Mouse (Mus musculus) liver, adult 2 months (tissue): ENCODE measurements around the gene Itgae. TPM values are rescaled to one million over a fixed set of nuclear protein-coding genes. Genes with fewer than 3 reads are reported as not detected.
A peak's percentile ranks its signal among the peaks of the same experiment; 100 is the strongest.

Experiments
- DNase-seq: peaks from one replicate; pipeline ENCODE4 v3.0.0-alpha.2; 2011; ENCODE audit warnings: low read depth, low spot score; ENCODE audit errors: extremely low read depth
- H3K27ac ChIP-seq: fragments of 200-500 bp; replicated peaks from 2 replicates; pipeline ENCODE4 v1.5.1; 2012; ENCODE audit warnings: low read depth, mild to moderate bottlenecking, control low read depth, inconsistent platforms, low read length; ENCODE audit not compliant: insufficient read depth
- H3K27me3 ChIP-seq: fragments of 200-500 bp; 2 replicates; pipeline ENCODE4 v1.6.1; 2012; ENCODE audit warnings: mild to moderate bottlenecking, moderate library complexity, low read length, inconsistent platforms; ENCODE audit not compliant: control insufficient read depth, insufficient read depth
- H3K36me3 ChIP-seq: fragments of 200-500 bp; 2 replicates; pipeline ENCODE4 v1.6.1; 2012; ENCODE audit warnings: low read length, inconsistent platforms; ENCODE audit not compliant: control insufficient read depth, insufficient read depth
- H3K4me1 ChIP-seq: fragments of 200-500 bp; 2 replicates; pipeline ENCODE4 v1.6.1; 2011; ENCODE audit warnings: low read length; ENCODE audit not compliant: control insufficient read depth, insufficient read depth
- H3K4me3 ChIP-seq: fragments of 200-500 bp; 2 replicates; pipeline ENCODE4 v1.5.1; 2011; ENCODE audit warnings: low read depth, mild to moderate bottlenecking, control low read depth, low read length, moderate library complexity; ENCODE audit not compliant: insufficient read depth
- H3K79me2 ChIP-seq: fragments of 200-500 bp; 2 replicates; pipeline ENCODE4 v1.6.1; 2012; ENCODE audit warnings: inconsistent platforms, mild to moderate bottlenecking, low read length, moderate library complexity; ENCODE audit not compliant: control insufficient read depth, insufficient read depth
- H3K9ac ChIP-seq: fragments of 200-500 bp; 2 replicates; pipeline ENCODE4 v1.6.1; 2012; ENCODE audit warnings: low read depth, mild to moderate bottlenecking, control low read depth, inconsistent platforms, low read length
- CTCF ChIP-seq: fragments of 200-500 bp; IDR thresholded peaks from 2 replicates; pipeline ENCODE4 v1.5.1; 2011; ENCODE audit warnings: low read depth, low read length, control low read depth
- POLR2A ChIP-seq: fragments of 200-500 bp; IDR thresholded peaks from 2 replicates; pipeline ENCODE4 v1.6.1; 2011; ENCODE audit warnings: low read length, control low read depth; ENCODE audit not compliant: insufficient read depth; ENCODE audit errors: extremely low read depth
- WGBS: fragments of 180-500 bp; shearing (Covaris S2); methylation state at CpG from one replicate; pipeline ENCODE4 v1.1.7; 2018; 5-methylcytosine and 5-hydroxymethylcytosine counted together
- polyA plus RNA-seq: library from polyadenylated mRNA; depleted of rRNA; stranded (reverse); fragments of >200 nt; gene quantifications from 2 replicates; pipeline ENCODE4 v1.2.3, GENCODE M21; 2012
- total RNA-seq: library from RNA; depleted of rRNA; stranded (reverse); fragments of >200 nt; gene quantifications from 2 replicates; pipeline ENCODE4 v1.2.3, GENCODE M21; 2014

The Itgae gene
- total and polyA plus RNA-seq, 2 experiments, result 0.17 to 0.18 TPM

DNA sequence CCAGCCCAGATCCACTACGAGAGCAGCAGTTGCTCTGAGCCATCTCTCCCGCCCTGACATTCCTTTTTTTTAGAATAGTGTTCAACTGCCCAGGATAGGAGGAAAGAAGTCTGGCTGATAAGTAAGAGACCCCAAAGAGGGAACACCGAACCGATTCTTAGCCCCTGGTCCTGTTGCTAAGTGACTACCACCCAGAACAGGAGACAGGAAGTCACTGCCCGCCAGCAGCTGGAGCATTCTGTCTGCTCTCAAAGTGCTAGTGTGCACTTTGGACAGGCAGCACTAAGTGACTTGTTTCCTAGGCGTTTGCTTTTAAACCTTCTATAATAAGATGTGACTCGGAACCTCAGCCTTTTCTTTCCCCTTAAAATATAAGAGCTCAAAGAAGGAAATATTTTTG lies 5.0 kb upstream of the Itgae start:
- Histone ChIP-seq H3K27me3 (no peaks in the 10 kb centered on the region), H3K9ac (no peak overlapping the region), H3K4me1 (peaks cover 15% of the 10 kb centered on the region), H3K79me2 (no peaks in the 10 kb centered on the region), H3K27ac (peak overlapping the region; percentile 19), H3K4me3 (no peak overlapping the region), H3K36me3 (peaks cover 3% of the 10 kb centered on the region; the same call in 1 of the 2 replicates)
- TF ChIP-seq POLR2A, result no peak
- TF ChIP-seq CTCF, result no peak
- peak; percentile 41 for DNase-seq
- 25% methylated on average over 7 of the region's 7 CpGs for WGBS

DNA sequence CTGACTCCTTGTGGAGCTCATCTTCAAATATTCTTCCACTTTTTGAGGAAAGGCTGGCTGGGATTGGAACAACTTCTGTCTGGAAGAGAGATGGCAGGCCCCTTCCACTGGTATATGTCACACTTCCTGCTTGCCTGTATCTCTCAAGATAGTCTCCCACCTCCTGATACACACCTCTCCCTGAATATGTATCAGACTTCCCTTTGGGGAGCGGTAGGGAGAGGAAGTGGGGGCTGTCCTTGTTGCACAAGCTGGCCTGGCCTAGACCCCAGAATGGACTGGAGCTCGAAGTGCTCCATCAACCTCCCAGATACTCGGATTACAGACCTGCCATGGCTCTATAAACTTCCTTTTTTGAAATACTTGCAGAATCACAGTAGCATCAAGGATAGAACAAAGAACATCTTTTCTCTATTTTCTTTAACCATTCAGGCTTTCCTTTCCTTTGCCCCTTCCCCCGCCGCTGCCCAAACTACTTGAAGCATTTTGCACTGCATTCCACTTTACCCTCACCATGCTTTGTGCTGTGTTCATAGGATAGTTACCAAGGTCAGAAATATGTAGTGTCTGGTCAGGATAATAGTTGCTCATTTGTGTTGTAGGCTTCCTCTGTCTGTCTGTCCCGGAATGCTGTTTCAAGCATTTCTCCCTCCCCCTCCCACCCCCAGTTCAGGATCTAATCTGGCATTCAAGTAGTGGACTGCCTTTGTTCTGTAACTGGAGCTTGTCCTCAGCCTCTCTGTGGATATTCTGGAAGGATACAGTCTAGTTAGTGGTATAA lies 2.5 kb upstream of the Itgae start:
- 82% methylated on average over 6 of the region's 6 CpGs for WGBS
- TF ChIP-seq POLR2A (no peak), CTCF (no peak)
- H3K27me3 ChIP-seq, result no peaks in the 10 kb centered on the region

DNA sequence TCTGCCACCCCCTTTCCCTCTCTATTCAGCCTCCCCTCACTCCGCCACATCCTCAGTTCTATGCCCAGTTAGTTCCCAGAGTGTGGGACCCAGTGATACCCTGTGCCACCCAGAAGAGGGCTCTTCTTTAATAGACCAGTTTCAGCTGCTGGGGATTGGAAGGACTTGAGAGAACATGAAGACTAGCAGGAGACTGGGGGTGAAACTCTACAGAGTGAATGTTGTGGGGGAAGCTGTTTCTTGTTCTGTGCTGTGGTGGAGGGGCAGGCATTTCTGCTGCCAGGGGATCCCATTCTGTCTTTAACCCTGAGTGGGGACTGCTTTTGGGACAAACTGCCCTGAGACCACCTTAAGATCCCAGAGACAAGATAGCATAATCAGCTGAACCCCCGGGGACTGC lies 443 bp downstream of the Itgae start:
- Histone ChIP-seq H3K4me3 (no peak overlapping the region), H3K79me2 (no peaks in the 10 kb centered on the region), H3K27ac (no peak overlapping the region), H3K27me3 (no peaks in the 10 kb centered on the region), H3K4me1 (no peaks in the 10 kb centered on the region; the same call in 1 of the 2 replicates), H3K36me3 (no peaks in the 10 kb centered on the region), H3K9ac (no peak overlapping the region)
- TF ChIP-seq CTCF, result no peak
- no peak for TF ChIP-seq POLR2A
- no peak for DNase-seq
- 88% methylated on average over 2 of the region's 2 CpGs for WGBS

More for the DNA sequence above, 2.5 kb upstream of the Itgae start:
- H3K4me3 ChIP-seq, result no peak overlapping the region
- no peaks in the 10 kb centered on the region for H3K36me3 ChIP-seq
- no peak for DNase-seq
- H3K27ac ChIP-seq, result no peak overlapping the region
- H3K79me2 ChIP-seq, result no peaks in the 10 kb centered on the region
- no peak overlapping the region for H3K9ac ChIP-seq
- H3K4me1 ChIP-seq, result peaks cover 15% of the 10 kb centered on the region

DNA sequence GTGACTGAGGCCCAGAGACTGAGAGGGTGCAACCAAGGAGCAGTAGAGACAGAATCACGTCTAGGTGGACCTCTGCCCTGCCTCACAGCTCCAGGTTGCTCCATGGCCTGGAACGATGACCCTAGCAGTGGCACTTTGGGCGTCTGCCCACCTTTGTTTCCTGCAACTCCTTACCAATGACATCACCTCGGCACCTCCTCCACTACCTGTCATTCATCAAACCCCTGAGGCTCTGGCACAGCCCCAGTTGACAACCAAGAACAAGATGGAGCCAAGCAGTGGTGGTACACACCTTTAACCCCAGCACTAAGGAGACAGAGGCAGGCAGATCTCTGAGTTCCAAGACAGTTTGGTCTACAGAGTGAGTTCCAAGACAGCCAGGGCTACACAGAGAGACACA lies 1.7 kb downstream of the Itgae start:
- no peak overlapping the region for H3K9ac ChIP-seq
- no peaks in the 10 kb centered on the region for H3K79me2 ChIP-seq
- no peak for DNase-seq
- no peaks in the 10 kb centered on the region for H3K4me1 ChIP-seq
- H3K27ac ChIP-seq, result no peak overlapping the region
- no peak for TF ChIP-seq POLR2A
- no peak for TF ChIP-seq CTCF
- H3K27me3 ChIP-seq, result no peaks in the 10 kb centered on the region
- WGBS, result 81% methylated on average over 4 of the region's 4 CpGs
- no peak overlapping the region for H3K4me3 ChIP-seq
- no peaks in the 10 kb centered on the region for H3K36me3 ChIP-seq

DNA sequence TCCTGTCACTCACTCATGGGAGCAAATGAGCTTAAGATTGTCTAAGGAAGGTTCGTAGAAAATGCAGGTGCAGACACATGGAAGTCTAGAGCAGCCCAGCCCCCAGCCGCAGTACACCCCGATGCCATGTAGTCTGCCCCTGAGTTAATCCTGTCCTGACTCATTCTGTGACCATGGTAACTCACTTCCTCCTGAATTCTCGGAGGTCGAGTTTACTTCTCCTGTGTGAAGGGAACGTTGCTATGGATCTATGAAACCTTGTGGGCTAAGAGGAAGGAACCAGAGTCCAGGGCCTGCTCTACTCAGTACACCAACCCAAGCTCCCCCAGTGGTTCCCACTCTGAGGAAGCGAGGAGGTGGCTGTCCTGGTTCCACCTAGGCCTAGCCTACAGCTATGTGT lies 2.5 kb downstream of the Itgae start:
- Histone ChIP-seq H3K36me3 (no peaks in the 10 kb centered on the region), H3K79me2 (no peaks in the 10 kb centered on the region), H3K27me3 (no peaks in the 10 kb centered on the region), H3K4me3 (no peak overlapping the region), H3K4me1 (no peaks in the 10 kb centered on the region), H3K9ac (no peak overlapping the region), H3K27ac (no peak overlapping the region)
- DNase-seq, result peak; percentile 26
- TF ChIP-seq POLR2A (no peak), CTCF (no peak)
- WGBS, result 74% methylated on average over 7 of the region's 7 CpGs

DNA sequence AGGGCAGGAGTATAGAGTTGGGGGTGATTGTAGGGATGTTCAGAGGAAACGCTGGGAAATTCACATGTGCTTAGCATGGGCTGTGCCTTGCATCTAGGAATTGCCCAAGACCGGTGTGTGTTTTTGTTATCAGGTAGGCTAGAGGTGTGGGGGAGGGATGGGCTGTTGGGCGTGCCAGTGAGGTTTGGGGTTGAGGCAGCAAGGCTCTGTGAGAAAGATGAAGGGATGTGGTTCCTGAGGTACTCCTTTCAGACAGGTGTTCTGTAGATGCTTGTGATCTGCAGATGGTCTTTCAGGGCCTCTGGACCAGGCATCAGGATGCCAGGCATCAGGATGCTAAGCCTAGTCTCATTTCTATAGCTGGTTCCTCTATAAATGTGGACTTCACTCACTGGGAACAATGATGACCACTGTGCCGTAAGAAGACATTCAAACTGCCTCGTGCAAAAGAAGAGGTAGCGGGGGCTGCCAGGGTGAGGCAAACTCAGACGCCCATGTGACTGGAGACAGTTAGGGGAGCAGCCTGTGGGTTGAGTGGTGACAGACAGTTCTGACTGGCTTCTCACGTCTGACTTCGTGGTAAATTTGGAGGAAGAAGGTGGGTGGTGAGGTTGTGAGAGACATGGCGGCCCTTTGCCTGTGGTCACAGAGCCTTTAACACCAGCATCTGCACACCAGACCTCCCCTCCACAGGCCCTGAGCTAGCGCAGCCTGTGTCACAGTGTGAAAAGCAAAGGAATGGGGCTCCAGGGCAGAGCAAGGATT lies 4.0 kb downstream of the Itgae start:
- H3K4me1 ChIP-seq, result no peaks in the 10 kb centered on the region
- TF ChIP-seq CTCF, result no peak
- TF ChIP-seq POLR2A, result no peak
- H3K4me3 ChIP-seq, result no peak overlapping the region
- H3K36me3 ChIP-seq, result no peaks in the 10 kb centered on the region
- H3K79me2 ChIP-seq, result no peaks in the 10 kb centered on the region
- no peaks in the 10 kb centered on the region for H3K27me3 ChIP-seq
- H3K27ac ChIP-seq, result no peak overlapping the region
- DNase-seq, result no peak
- H3K9ac ChIP-seq, result no peak overlapping the region
- WGBS, result 82% methylated on average over 11 of the region's 11 CpGs
